Mouse (Mus musculus) G1E (cell line): ENCODE data around the gene Gpr18.

ENCODE experiments used
- CTCF ChIP-seq: IDR thresholded peaks from 2 replicates; pipeline ENCODE4 v1.5.1; 2012; ENCODE audit warnings: low read depth, low read length, inconsistent platforms, mixed read lengths
- TAL1 ChIP-seq: conservative IDR thresholded peaks from 2 replicates; pipeline ENCODE4 v1.6.1; 2012; ENCODE audit warnings: low read depth, low read length, inconsistent platforms, mixed read lengths

GRCm38 (mm10) chr14:121912501-121912900 lies 3.1 kb downstream of the Gpr18 start:
- TF ChIP-seq CTCF (no peak), TAL1 (no peak)
